Mouse (Mus musculus): ENCODE results near the gene Mindy1. TPM values are rescaled to one million over a fixed set of nuclear protein-coding genes. Genes with fewer than 3 reads are reported as not detected.
A peak's percentile ranks its signal among the peaks of the same experiment; 100 is the strongest.

The Mindy1 gene
- total and polyA plus RNA-seq, 2 experiments from 2014 or later: 31.8 to 33.8 TPM

- H3K27me3 ChIP-seq (ENCODE audit: insufficient read depth, low read length): no peaks in the 10 kb centered on the region
- H3K27ac ChIP-seq: no peak overlapping the region
- no peak overlapping the region for H3K9ac ChIP-seq (replicated peaks; ENCODE audit: low read length)
- no peaks in the 10 kb centered on the region for H3K9me3 ChIP-seq (ENCODE audit: low read length)
- H3K4me1 ChIP-seq (ENCODE audit: insufficient read depth, low read length): no peaks in the 10 kb centered on the region
- no peak for TF ChIP-seq CTCF (IDR thresholded peaks at IDR 0.05; ENCODE audit: low read depth)
- no peaks in the 10 kb centered on the region for H3K36me3 ChIP-seq (ENCODE audit: insufficient read depth, low read length)
- no peak overlapping the region for H3K4me2 ChIP-seq (ENCODE audit: low read depth, low read length)
- no peak overlapping the region for H3K4me3 ChIP-seq (ENCODE audit: low read length)
- 45% methylated on average over 7 of the region's 7 CpGs for WGBS
- no peak for DNase-seq (ENCODE audit: low spot score)
- ATAC-seq: no peak
Measured at GRCm38 (mm10) chr3:95313476-95313875, 32.3 kb downstream of the Mindy1 start.

GRCm38 (mm10) chr3:95314075-95314474, 32.9 kb downstream of the Mindy1 start:
- H3K9ac ChIP-seq (replicated peaks; ENCODE audit: low read length): no peak overlapping the region
- 65% methylated on average over 6 of the region's 6 CpGs for WGBS
- no peaks in the 10 kb centered on the region for H3K36me3 ChIP-seq (ENCODE audit: insufficient read depth, low read length)
- H3K27ac ChIP-seq: peak overlapping the region; percentile 92
- H3K4me2 ChIP-seq (ENCODE audit: low read depth, low read length): peak overlapping the region; percentile 86
- H3K9me3 ChIP-seq (ENCODE audit: low read length): no peaks in the 10 kb centered on the region
- no peak for ATAC-seq
- DNase-seq (ENCODE audit: low spot score): no peak
- no peak for TF ChIP-seq CTCF (IDR thresholded peaks at IDR 0.05; ENCODE audit: low read depth)
- no peaks in the 10 kb centered on the region for H3K27me3 ChIP-seq (ENCODE audit: insufficient read depth, low read length)
- 0 out of 2 replicates have a peak overlapping the region, but pooled peaks have one; percentile 79 for H3K4me3 ChIP-seq (ENCODE audit: low read length)
- no peaks in the 10 kb centered on the region for H3K4me1 ChIP-seq (ENCODE audit: insufficient read depth, low read length)

GRCm38 (mm10) chr3:95314486-95315093, 33.4 kb downstream of the Mindy1 start, which contains the start of gene Cers2:
Gene Cers2, plus strand, starts transcription at chr3:95314791.
- Histone ChIP-seq H3K9ac (replicated peaks; ENCODE audit: low read length) (peak within 1 kb of the TSS; percentile 98), H3K9me3 (ENCODE audit: low read length) (no peaks in the 10 kb centered on the region), H3K4me1 (ENCODE audit: insufficient read depth, low read length) (no peaks in the 10 kb centered on the region), H3K27me3 (ENCODE audit: insufficient read depth, low read length) (no peaks in the 10 kb centered on the region), H3K4me2 (ENCODE audit: low read depth, low read length) (peak within 1 kb of the TSS; percentile 86), H3K4me3 (ENCODE audit: low read length) (peak within 1 kb of the TSS; percentile 79), H3K36me3 (ENCODE audit: insufficient read depth, low read length) (no peaks in the 10 kb centered on the region), H3K27ac (peak within 1 kb of the TSS; percentile 92)
- 3% methylated on average over 26 of the region's 27 CpGs for WGBS
- peak; percentile 65; the same call in 1 of the 2 replicates for ATAC-seq
- DNase-seq (ENCODE audit: low spot score): peak; percentile 43
- no peak for TF ChIP-seq CTCF (IDR thresholded peaks at IDR 0.05; ENCODE audit: low read depth)

- peak overlapping the region; percentile 92 for H3K27ac ChIP-seq
- WGBS: under 1% methylated on average over 62 of the region's 71 CpGs
- TF ChIP-seq CTCF (IDR thresholded peaks at IDR 0.05; ENCODE audit: low read depth): peak; percentile 62
- H3K4me1 ChIP-seq (ENCODE audit: insufficient read depth, low read length): no peaks in the 10 kb centered on the region
- no peaks in the 10 kb centered on the region for H3K36me3 ChIP-seq (ENCODE audit: insufficient read depth, low read length)
- H3K4me2 ChIP-seq (ENCODE audit: low read depth, low read length): peak overlapping the region; percentile 86
- no peaks in the 10 kb centered on the region for H3K9me3 ChIP-seq (ENCODE audit: low read length)
- ATAC-seq: peak; percentile 90
- no peaks in the 10 kb centered on the region for H3K27me3 ChIP-seq (ENCODE audit: insufficient read depth, low read length)
- DNase-seq (ENCODE audit: low spot score): peak; percentile 82
- peak overlapping the region; percentile 98 for H3K9ac ChIP-seq (replicated peaks; ENCODE audit: low read length)
- H3K4me3 ChIP-seq (ENCODE audit: low read length): peak overlapping the region; percentile 79
Measured at GRCm38 (mm10) chr3:95315094-95315843, 34.1 kb downstream of the Mindy1 start.

GRCm38 (mm10) chr3:95315844-95316550, 34.9 kb downstream of the Mindy1 start:
- Histone ChIP-seq H3K4me1 (ENCODE audit: insufficient read depth, low read length) (no peaks in the 10 kb centered on the region), H3K27ac (peak overlapping the region; percentile 92), H3K27me3 (ENCODE audit: insufficient read depth, low read length) (no peaks in the 10 kb centered on the region), H3K9ac (replicated peaks; ENCODE audit: low read length) (peak overlapping the region; percentile 98), H3K9me3 (ENCODE audit: low read length) (no peaks in the 10 kb centered on the region), H3K36me3 (ENCODE audit: insufficient read depth, low read length) (peaks cover 1% of the 10 kb centered on the region; the same call in 1 of the 2 replicates), H3K4me2 (ENCODE audit: low read depth, low read length) (peak overlapping the region; percentile 86), H3K4me3 (ENCODE audit: low read length) (peak overlapping the region; percentile 79)
- no peak for TF ChIP-seq CTCF (IDR thresholded peaks at IDR 0.05; ENCODE audit: low read depth)
- WGBS: 14% methylated on average over 9 of the region's 9 CpGs
- ATAC-seq (no peak; the same call in 1 of the 2 replicates), DNase-seq (ENCODE audit: low spot score) (no peak)

GRCm38 (mm10) chr3:95317414-95318080, 36.4 kb downstream of the Mindy1 start:
- Histone ChIP-seq H3K27ac (peak overlapping the region; percentile 4; the same call in 1 of the 2 replicates), H3K36me3 (ENCODE audit: insufficient read depth, low read length) (peaks cover 17% of the 10 kb centered on the region), H3K4me2 (ENCODE audit: low read depth, low read length) (peak overlapping the region; percentile 23), H3K4me3 (ENCODE audit: low read length) (no peak overlapping the region), H3K9ac (replicated peaks; ENCODE audit: low read length) (no peak overlapping the region), H3K4me1 (ENCODE audit: insufficient read depth, low read length) (no peaks in the 10 kb centered on the region), H3K27me3 (ENCODE audit: insufficient read depth, low read length) (no peaks in the 10 kb centered on the region), H3K9me3 (ENCODE audit: low read length) (no peaks in the 10 kb centered on the region)
- ATAC-seq: peak; percentile 21; the same call in 1 of the 2 replicates
- TF ChIP-seq CTCF (IDR thresholded peaks at IDR 0.05; ENCODE audit: low read depth): peak; percentile 80
- DNase-seq (ENCODE audit: low spot score): peak; percentile 73
- 21% methylated on average over 12 of the region's 12 CpGs for WGBS

Measured in hindbrain, postnatal 0 days (tissue).